Comparison of ENCODE assay signal across 10 mouse cellular contexts in genomic region chr15:94288015-94288414, GRCm38 (mm10).
"Had no signal": no experiment of that assay in that cellular context is flagged by ENCODE, and none has a peak within 500 bp of the region (broad histone marks: within the 10 kb centered on the region; RNA-seq: fewer than 3 reads in every experiment).

No protein-coding gene starts in this region.

- ATAC-seq: midbrain, embryonic 16.5 days had no signal

- H3K4me3 ChIP-seq: limb, embryonic 13.5 days had no signal

- H3K36me3 ChIP-seq: limb, embryonic 13.5 days had no signal

- H3K27me3 ChIP-seq: limb, embryonic 13.5 days had no signal

- H3K9ac ChIP-seq: limb, embryonic 13.5 days; liver, embryonic 14.5 days had no signal

- H3K4me1 ChIP-seq: limb, embryonic 13.5 days had no signal

- H3K4me2 ChIP-seq: limb, embryonic 13.5 days had no signal

- DNase-seq: kidney, adult 2 months; kidney, postnatal 36 days; lung, adult 18-20 months; lung, postnatal 36 days; thymus, postnatal 4 days had no signal

- H3K27ac ChIP-seq: kidney, postnatal 0 days; limb, embryonic 13.5 days; liver, embryonic 14.5 days; stomach, postnatal 0 days had no signal

- H3K9me3 ChIP-seq: limb, embryonic 13.5 days had no signal
